Mouse (Mus musculus) intestine, embryonic 15.5 days (tissue): Measurements from ENCODE around the gene Impdh1. TPM values are rescaled to one million over a fixed set of nuclear protein-coding genes. Genes with fewer than 3 reads are reported as not detected.
"Not testable (repeated sequence)": the region's sequence is repeated elsewhere in the genome, so short reads cannot be mapped to it uniquely, and the experiment has no call there.

ENCODE experiments used
- ATAC-seq: fragments of 200-750 bp; cut with Nextera tagmentation; 2 replicates; pipeline ENCODE4 v1.8.0; 2017; ENCODE audit warnings: moderate TSS enrichment, moderate library complexity
- H3K27ac ChIP-seq: fragments of 300-500 bp; sonication (generic); 2 replicates; pipeline ENCODE4 v1.5.1; 2015; ENCODE audit warnings: mild to moderate bottlenecking, inconsistent platforms
- H3K27me3 ChIP-seq: fragments of 300-500 bp; sonication (generic); replicated peaks from 2 replicates; pipeline ENCODE4 v1.6.1; 2015; ENCODE audit warnings: inconsistent platforms
- H3K36me3 ChIP-seq: fragments of 300-500 bp; sonication (generic); 2 replicates; pipeline ENCODE4 v1.6.1; 2015; ENCODE audit warnings: inconsistent platforms
- H3K4me1 ChIP-seq: fragments of 300-500 bp; sonication (generic); replicated peaks from 2 replicates; pipeline ENCODE4 v1.6.1; 2015; ENCODE audit warnings: inconsistent platforms
- H3K4me2 ChIP-seq: fragments of 300-500 bp; sonication (generic); replicated peaks from 2 replicates; pipeline ENCODE4 v1.6.1; 2015; ENCODE audit warnings: mild to moderate bottlenecking, inconsistent platforms
- H3K4me3 ChIP-seq: fragments of 300-500 bp; sonication (generic); replicated peaks from 2 replicates; pipeline ENCODE4 v1.5.1; 2015; ENCODE audit warnings: inconsistent platforms
- H3K9ac ChIP-seq: fragments of 300-500 bp; sonication (generic); 2 replicates; pipeline ENCODE4 v1.6.1; 2015; ENCODE audit warnings: inconsistent platforms
- H3K9me3 ChIP-seq: fragments of 300-500 bp; sonication (generic); 2 replicates; pipeline ENCODE4 v1.6.1; 2016; ENCODE audit warnings: inconsistent platforms
- whole genome bisulfite sequencing: fragments of 180-500 bp; shearing (Covaris S2); methylation state at CpG from one replicate; pipeline ENCODE4 v1.1.7; 2015; 5-methylcytosine and 5-hydroxymethylcytosine counted together
- polyA plus RNA-seq: library from polyadenylated mRNA; unstranded; fragments of >200 nt; fragmentation: Nextera tagmentation; extraction: Ambion mirVana; gene quantifications from 2 replicates; pipeline ENCODE4 v1.2.1, GENCODE M21; 2015

The Impdh1 gene
- polyA plus RNA-seq, 1 experiment from 2014 or later, result 44.7 TPM

DNA sequence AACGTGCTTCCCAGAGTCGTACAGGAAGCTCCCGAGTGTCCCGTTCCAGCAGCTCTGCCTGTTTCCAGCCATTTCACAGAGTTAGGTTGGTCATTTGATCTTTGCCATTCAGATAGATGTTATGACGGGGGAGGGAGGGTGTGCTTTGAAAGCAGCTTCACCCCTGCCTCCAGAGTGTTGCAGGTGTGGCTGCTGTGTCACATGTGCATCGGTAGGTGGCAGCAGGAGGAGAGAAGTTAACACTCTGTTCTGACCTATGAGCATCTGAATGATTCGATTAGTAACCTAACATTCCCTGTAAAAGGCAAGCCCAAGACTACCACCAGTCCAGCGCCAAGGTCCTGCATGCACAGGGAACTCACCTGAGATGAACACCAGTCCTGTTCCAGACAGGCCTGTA, 18.1 kb upstream of the Impdh1 start:
- Histone ChIP-seq H3K4me1 (no peaks in the 10 kb centered on the region), H3K36me3 (no peaks in the 10 kb centered on the region), H3K4me3 (no peak overlapping the region), H3K27me3 (no peaks in the 10 kb centered on the region), H3K9ac (no peak overlapping the region), H3K27ac (no peak overlapping the region), H3K9me3 (no peaks in the 10 kb centered on the region), H3K4me2 (no peak overlapping the region)
- ATAC-seq, result no peak
- WGBS, result 37% methylated on average over 8 of the region's 8 CpGs

DNA sequence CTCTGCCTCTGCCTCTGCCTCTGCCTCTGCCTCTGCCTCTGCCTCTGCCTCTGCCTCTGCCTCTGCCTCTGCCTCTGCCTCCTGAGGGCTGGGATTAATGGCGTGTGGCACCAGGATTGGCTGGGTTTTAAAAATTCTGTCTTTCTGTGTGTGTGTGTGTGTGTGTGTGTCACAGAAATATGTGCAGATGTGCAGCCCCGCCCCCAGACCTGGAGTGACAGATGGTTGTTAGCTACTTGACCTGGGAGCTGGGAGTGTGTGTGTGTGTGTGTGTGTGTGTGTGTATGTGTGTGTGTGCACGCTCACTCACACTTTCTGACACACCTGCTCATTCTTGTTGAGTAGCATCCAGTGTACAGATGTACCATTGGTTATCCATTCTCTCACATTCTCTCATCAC, 17.5 kb upstream of the Impdh1 start:
- Histone ChIP-seq H3K36me3 (no peaks in the 10 kb centered on the region), H3K27ac (no peak overlapping the region), H3K4me2 (no peak overlapping the region), H3K27me3 (no peaks in the 10 kb centered on the region), H3K4me1 (no peaks in the 10 kb centered on the region), H3K4me3 (no peak overlapping the region), H3K9ac (no peak overlapping the region), H3K9me3 (no peaks in the 10 kb centered on the region)
- 63% methylated on average over 3 of the region's 3 CpGs for WGBS
- no peak for ATAC-seq

- H3K4me2 ChIP-seq, result no peak overlapping the region
- WGBS, result 73% methylated on average over 6 of the region's 6 CpGs
- no peaks in the 10 kb centered on the region for H3K36me3 ChIP-seq
- H3K27me3 ChIP-seq, result no peaks in the 10 kb centered on the region
- no peak overlapping the region for H3K4me3 ChIP-seq
- no peak overlapping the region for H3K27ac ChIP-seq
- H3K9me3 ChIP-seq, result no peaks in the 10 kb centered on the region
- H3K4me1 ChIP-seq, result no peaks in the 10 kb centered on the region
- H3K9ac ChIP-seq, result no peak overlapping the region
- no peak for ATAC-seq
Observed at GRCm38 (mm10) chr6:29232321-29232720, 16.2 kb upstream of the Impdh1 start.

DNA sequence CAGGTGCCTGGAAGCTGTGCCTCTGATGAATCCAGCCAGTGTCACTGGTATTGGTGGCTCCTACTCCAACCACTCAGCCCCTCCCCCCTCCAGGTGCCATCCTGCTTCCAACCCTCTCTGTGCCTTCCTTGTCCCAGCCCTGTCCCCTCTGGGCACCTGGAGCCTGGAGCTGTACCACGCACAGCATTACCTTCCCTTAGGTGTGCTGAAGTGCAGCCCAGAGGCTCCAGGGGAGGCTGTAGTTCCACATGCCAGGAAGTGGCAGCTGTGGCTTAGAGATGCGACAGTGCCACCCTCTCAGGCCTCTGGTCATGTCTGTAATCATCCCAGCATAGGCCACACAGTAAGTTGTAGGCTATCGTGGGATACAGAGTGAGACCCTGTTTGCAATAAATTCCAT, 15.6 kb upstream of the Impdh1 start:
- Histone ChIP-seq H3K27ac (no peak overlapping the region), H3K36me3 (no peaks in the 10 kb centered on the region), H3K4me2 (no peak overlapping the region), H3K4me3 (no peak overlapping the region), H3K27me3 (no peaks in the 10 kb centered on the region), H3K4me1 (no peaks in the 10 kb centered on the region), H3K9ac (no peak overlapping the region), H3K9me3 (no peaks in the 10 kb centered on the region)
- ATAC-seq, result no peak
- 72% methylated on average over 3 of the region's 3 CpGs for WGBS

DNA sequence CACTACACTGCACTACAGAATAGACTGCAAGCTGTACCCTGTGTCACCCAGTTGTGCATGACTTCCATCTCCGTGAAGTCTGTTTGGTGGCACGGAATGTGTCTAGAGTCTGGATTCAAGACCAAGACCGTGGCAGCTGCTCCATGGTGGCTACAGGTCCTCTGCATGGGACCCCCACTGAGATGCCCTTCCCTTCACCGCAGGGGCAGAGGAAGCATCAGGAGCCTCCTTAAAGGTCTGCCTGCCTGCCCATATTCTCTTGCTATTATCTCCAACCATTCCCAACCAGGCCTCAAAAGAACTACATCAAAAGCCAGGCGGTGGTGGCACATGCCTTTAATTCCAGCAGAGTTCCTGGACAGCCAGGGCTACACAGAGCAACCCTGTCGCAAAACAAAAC, 14.2 kb upstream of the Impdh1 start:
- Histone ChIP-seq H3K4me3 (no peak overlapping the region), H3K27me3 (no peaks in the 10 kb centered on the region), H3K9ac (no peak overlapping the region), H3K36me3 (no peaks in the 10 kb centered on the region), H3K27ac (no peak overlapping the region), H3K4me2 (no peak overlapping the region), H3K4me1 (no peaks in the 10 kb centered on the region), H3K9me3 (no peaks in the 10 kb centered on the region)
- ATAC-seq, result no peak
- WGBS, result 63% methylated on average over 6 of the region's 6 CpGs

- Histone ChIP-seq H3K4me2 (no peak overlapping the region), H3K9ac (no peak overlapping the region), H3K27ac (no peak overlapping the region), H3K27me3 (no peaks in the 10 kb centered on the region), H3K9me3 (no peaks in the 10 kb centered on the region), H3K36me3 (no peaks in the 10 kb centered on the region), H3K4me3 (no peak overlapping the region), H3K4me1 (no peaks in the 10 kb centered on the region)
- 80% methylated on average over 6 of the region's 6 CpGs for WGBS
- no peak for ATAC-seq
Observed at GRCm38 (mm10) chr6:29229265-29229913, 13.2 kb upstream of the Impdh1 start.

- H3K4me2 ChIP-seq, ATAC-seq, H3K9me3 ChIP-seq, H3K9ac ChIP-seq, H3K27ac ChIP-seq, H3K36me3 ChIP-seq, H3K27me3 ChIP-seq, H3K4me3 ChIP-seq: not testable (repeated sequence)
- peaks cover 21% of the 10 kb centered on the region for H3K4me1 ChIP-seq
- WGBS, result 87% methylated on average over 3 of the region's 3 CpGs
Observed at GRCm38 (mm10) chr6:29217717-29218116, 1.6 kb upstream of the Impdh1 start.

DNA sequence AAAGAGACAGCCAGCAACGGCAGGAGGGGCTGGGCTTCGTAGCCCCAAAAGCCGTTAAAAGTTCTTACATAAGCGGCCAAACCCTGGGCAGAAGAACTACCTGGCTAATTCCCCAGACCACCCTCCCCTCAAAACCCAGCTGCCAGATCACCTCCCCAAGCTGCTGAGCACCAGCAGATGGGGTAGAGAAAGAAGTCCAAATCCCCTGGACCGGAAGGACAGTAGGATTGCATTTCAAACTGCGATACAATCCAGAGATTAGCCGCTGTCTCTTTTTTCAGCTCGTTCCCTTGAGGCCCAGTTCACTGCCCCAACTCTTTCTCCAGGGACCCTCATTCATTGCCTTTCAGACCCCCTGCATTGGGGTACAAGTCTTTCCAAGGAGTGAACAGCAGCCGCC, 983 bp downstream of the Impdh1 start:
- Histone ChIP-seq H3K27ac (no peak overlapping the region), H3K4me2 (peak overlapping the region; percentile 98), H3K4me1 (peaks cover 32% of the 10 kb centered on the region), H3K27me3 (no peaks in the 10 kb centered on the region), H3K36me3 (no peaks in the 10 kb centered on the region), H3K9me3 (no peaks in the 10 kb centered on the region), H3K4me3 (peak overlapping the region; percentile 69), H3K9ac (peak overlapping the region; percentile 64; the same call in 1 of the 2 replicates)
- no peak for ATAC-seq
- WGBS, result 25% methylated on average over 9 of the region's 9 CpGs

- Histone ChIP-seq H3K4me1 (peaks cover 32% of the 10 kb centered on the region), H3K36me3 (no peaks in the 10 kb centered on the region), H3K4me2 (peak overlapping the region; percentile 98), H3K27me3 (no peaks in the 10 kb centered on the region), H3K9me3 (no peaks in the 10 kb centered on the region), H3K27ac (no peak overlapping the region), H3K4me3 (no peak overlapping the region), H3K9ac (no peak overlapping the region)
- ATAC-seq, result no peak
- 55% methylated on average over 5 of the region's 5 CpGs for WGBS
Observed at GRCm38 (mm10) chr6:29214776-29215175, 1.4 kb downstream of the Impdh1 start.

DNA sequence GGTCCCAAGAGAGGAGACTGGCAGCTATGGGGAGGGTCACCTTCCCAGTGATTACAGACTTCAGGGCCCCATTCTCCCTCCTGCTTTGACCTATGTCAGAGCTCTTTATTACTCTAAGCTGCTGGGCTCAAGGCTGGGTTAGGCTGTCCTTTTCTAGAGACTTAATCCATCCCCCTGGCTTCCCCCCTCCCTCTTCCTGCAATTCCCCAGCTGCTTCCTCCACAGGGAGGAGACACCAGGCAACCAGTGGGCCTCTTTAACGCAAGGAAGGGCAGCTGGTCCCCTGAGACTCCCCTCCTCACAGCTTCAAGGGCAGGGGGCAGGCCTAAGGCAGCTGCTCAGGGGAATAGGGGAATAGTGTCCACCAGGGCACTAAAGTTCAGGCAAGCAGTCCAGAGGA, 1.9 kb downstream of the Impdh1 start:
- WGBS, result 25% methylated on average over 1 of the region's 1 CpGs
- H3K4me2 ChIP-seq, result peak overlapping the region; percentile 98
- H3K36me3 ChIP-seq, result no peaks in the 10 kb centered on the region
- H3K9me3 ChIP-seq, result no peaks in the 10 kb centered on the region
- no peak overlapping the region for H3K4me3 ChIP-seq
- ATAC-seq, result no peak
- H3K27me3 ChIP-seq, result no peaks in the 10 kb centered on the region
- H3K27ac ChIP-seq, result no peak overlapping the region
- peaks cover 32% of the 10 kb centered on the region for H3K4me1 ChIP-seq
- H3K9ac ChIP-seq, result no peak overlapping the region

GRCm38 (mm10) chr6:29213436-29213835, 2.7 kb downstream of the Impdh1 start:
- Histone ChIP-seq H3K36me3 (no peaks in the 10 kb centered on the region), H3K9me3 (no peaks in the 10 kb centered on the region), H3K27me3 (no peaks in the 10 kb centered on the region), H3K4me1 (peaks cover 32% of the 10 kb centered on the region), H3K9ac (no peak overlapping the region), H3K4me3 (no peak overlapping the region), H3K27ac (no peak overlapping the region), H3K4me2 (no peak overlapping the region)
- 69% methylated on average over 5 of the region's 5 CpGs for WGBS
- no peak for ATAC-seq

DNA sequence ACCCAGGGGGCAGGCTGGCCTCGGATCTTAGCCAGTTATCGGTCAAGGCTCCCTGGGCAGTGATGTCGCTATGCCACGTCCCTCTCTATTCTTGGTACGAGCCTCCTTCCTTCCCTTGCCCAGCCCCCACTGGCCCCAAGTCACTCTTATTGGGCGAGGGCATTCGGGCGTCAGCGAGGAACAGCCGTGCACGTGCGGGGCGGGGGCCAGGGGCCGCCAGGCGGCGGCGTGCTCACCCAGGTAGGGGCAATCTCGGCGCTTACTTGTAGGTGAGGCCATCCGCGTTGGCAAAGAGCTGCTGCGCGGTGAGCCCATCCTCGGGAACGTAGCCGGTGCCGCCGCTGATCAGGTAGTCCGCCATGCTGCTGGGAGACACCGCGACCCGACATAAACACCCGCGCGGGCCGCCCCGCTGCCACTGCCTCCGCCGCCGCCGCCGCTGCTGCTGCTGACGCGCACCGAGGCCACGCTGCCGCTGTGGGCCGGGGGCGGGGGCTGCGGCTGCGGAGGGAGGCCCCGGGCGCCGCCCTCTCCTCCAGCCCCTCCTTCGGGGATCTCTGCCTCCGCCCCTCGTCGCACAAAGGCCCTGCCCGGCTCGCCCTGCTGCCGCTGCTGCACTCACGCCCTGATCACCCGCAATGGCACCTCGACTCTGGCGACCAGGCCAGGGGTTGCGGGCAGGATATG, 4.2 kb downstream of the Impdh1 start:
- H3K36me3 ChIP-seq, result no peaks in the 10 kb centered on the region
- no peaks in the 10 kb centered on the region for H3K9me3 ChIP-seq
- H3K27ac ChIP-seq, result peak overlapping the region; percentile 70
- peaks cover 32% of the 10 kb centered on the region for H3K4me1 ChIP-seq
- H3K4me2 ChIP-seq, result peak overlapping the region; percentile 93
- WGBS, result 0% methylated on average over 66 of the region's 66 CpGs
- H3K4me3 ChIP-seq, result peak overlapping the region; percentile 77
- ATAC-seq, result peak; percentile 89
- no peaks in the 10 kb centered on the region for H3K27me3 ChIP-seq
- peak overlapping the region; percentile 78 for H3K9ac ChIP-seq

DNA sequence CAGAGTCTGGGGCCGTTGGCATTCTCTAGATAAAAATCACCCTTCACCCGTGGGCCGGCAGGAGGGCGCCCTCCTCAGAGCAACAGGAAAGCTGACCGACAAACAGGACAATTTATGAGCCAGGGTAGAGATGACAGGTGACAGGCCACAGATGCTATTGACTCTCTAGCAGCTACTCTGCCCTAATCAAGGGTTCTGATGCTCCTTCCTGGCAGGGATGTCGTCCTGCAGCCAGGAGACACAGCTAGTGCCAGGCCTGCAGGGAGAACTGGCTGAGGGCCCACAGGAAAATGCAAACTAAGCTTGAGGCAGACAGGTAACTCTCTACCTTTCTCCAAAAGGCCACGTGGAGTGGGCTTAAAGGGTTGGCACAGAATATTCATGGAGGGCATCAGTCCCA, 5.0 kb downstream of the Impdh1 start:
- no peak for ATAC-seq
- 24% methylated on average over 7 of the region's 7 CpGs for WGBS

More for the DNA sequence above, 5.0 kb downstream of the Impdh1 start:
- H3K27ac ChIP-seq, result no peak overlapping the region
- peaks cover 32% of the 10 kb centered on the region for H3K4me1 ChIP-seq
- no peaks in the 10 kb centered on the region for H3K27me3 ChIP-seq
- peak overlapping the region; percentile 93 for H3K4me2 ChIP-seq
- no peaks in the 10 kb centered on the region for H3K9me3 ChIP-seq
- no peaks in the 10 kb centered on the region for H3K36me3 ChIP-seq
- H3K9ac ChIP-seq, result peak overlapping the region; percentile 78
- H3K4me3 ChIP-seq, result peak overlapping the region; percentile 77
